Mouse (Mus musculus) neutrophil, adult 5-6 weeks (primary cell): Measurements from ENCODE around the gene Mrpl40. TPM values are rescaled to one million over a fixed set of nuclear protein-coding genes. Genes with fewer than 3 reads are reported as not detected.
"Not testable (repeated sequence)": the region's sequence is repeated elsewhere in the genome, so short reads cannot be mapped to it uniquely, and the experiment has no call there.

Source experiments
- ATAC-seq: fragments of 151-379, 151-347 bp; 2 replicates; pipeline ENCODE4 v1.8.0; 2017; ENCODE audit warnings: mild to moderate bottlenecking, moderate TSS enrichment; ENCODE audit not compliant: insufficient number of reproducible peaks, poor library complexity, low FRiP score, severe bottlenecking; ENCODE audit errors: extremely low read depth
- total RNA-seq: library from RNA; stranded (forward); fragments of 200-1000 nt; gene quantifications from 2 replicates; pipeline ENCODE4 v1.2.3, GENCODE M21; 2017

The Mrpl40 gene
- 34.1 and 42.5 TPM in 2 replicates for total RNA-seq

DNA sequence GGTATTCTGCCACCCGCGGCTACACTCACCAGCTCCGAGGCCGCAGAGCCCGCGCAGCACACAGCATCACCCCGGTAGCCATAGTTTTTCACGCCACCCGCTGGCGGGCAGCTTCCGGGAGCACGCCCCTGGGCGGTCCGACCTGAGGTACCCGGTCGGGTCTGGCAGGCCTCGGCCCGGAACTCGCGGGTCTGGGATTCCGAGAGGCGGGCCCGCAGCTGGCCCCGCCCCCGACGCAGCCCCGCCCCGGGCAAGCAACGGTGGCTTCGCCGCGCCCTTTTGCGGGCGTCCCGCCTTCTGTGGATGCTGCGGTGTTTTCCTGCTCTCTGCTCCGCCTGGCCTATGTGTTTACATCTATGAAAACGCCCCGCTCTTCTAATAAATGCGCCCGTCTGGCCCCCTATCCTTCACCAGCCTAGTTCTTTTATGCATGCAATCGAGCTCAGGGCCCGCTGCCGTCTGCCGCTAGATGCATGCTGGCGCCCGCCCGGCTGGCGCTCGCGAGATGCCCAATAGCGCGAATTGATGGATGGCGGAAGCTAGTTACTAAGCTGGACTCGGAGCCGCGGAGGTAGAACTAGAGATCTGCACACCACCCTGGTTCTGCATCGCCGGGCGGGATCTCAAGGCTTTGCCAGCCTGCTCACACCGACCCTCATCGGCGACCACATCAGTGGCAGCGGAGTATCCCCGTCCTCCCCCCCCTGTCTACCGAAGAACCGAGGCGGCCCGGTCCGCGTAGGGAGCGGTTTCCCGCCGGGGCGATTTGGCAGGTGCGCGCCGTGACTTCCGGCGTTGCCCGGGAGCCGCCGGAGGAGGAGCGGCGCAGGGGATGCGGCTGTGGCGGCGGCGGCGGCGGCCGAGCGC is at the start of gene Mrpl40, which contains the start of gene Hira:
TSS of gene Mrpl40 (minus strand) at position 421 of the 867 bp plus-strand sequence.
TSS of gene Hira (plus strand) at position 596 of the 867 bp plus-strand sequence.
- peak; percentile 83 for ATAC-seq

GRCm38 (mm10) chr16:18921771-18922170 is 45.1 kb upstream of the Mrpl40 start:
- ATAC-seq, result no peak

GRCm38 (mm10) chr16:18916064-18916463 is 39.4 kb upstream of the Mrpl40 start:
- no peak for ATAC-seq

GRCm38 (mm10) chr16:18905648-18906047 is 29.0 kb upstream of the Mrpl40 start:
- ATAC-seq, result no peak

DNA sequence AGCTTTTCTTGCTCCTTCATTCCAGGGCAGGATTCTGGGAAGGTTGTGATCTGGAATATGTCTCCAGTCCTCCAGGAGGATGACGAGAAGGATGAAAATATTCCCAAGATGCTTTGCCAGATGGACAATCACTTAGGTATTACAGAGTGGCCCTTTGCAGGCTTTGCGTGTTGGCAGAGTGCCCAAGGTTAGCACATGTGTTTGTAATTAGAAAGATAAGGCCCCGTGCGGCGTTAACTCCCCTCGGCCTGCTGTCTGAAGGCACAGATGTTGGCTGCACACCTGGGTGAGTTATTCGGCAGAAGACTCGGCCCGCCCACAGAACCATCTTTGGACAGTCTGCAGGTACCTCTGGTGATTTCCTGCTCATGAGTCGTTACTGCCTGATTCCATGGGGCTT is 19.8 kb upstream of the Mrpl40 start:
- no peak for ATAC-seq

DNA sequence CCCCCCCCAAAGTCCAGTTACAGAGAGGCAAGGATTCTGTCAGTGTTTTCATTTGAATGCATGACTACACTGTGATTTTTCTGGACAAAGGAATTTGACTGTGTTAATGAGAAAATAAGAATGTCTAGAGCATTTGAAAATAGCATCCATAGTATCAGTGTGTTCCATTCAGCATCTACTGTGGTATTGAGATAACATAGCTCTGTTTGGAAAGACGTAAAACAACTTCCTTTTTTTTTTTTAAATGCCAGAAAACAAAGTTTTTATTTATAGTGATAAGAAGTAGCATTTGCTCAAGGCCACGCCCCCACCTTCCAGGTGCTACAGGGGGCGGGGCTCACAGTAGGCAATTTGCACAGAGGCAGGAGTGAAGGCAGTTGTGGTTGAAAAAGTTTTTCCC is 18.6 kb upstream of the Mrpl40 start:
- ATAC-seq, result no peak

DNA sequence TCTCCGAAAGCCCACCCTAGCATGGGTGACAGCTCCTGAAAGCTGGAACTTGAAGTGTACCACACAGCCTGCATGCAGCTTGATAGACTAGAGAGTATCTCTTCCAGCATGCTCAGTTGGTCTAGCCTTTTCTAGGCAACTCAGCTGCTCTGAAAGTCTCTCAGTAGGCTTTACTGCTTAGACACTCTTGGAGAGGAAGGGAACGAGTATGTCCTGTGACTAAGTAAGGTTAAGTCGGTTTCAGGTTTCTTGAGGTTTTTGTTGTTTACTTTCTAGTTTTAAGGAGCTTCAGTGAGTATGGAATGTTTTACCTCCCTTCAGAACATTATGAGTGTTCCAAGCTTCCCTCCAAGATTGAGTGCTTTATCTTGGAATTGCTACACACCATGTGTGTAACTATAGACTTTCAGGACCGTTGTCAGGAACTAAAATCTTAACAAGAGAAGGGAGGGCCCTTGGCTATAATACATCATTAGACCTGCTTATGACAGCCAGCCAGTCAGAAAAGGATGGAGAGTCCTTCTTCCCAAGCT is 17.2 kb upstream of the Mrpl40 start:
- ATAC-seq, result no peak

GRCm38 (mm10) chr16:18884044-18884443 is 7.4 kb upstream of the Mrpl40 start:
- ATAC-seq, result no peak

- no peak for ATAC-seq
These were observed 1.5 kb upstream of the Mrpl40 start for GRCm38 (mm10) chr16:18878091-18878720.

- peak; percentile 23; the same call in 1 of the 2 replicates for ATAC-seq
These were observed 876 bp upstream of the Mrpl40 start for GRCm38 (mm10) chr16:18877386-18878090.

DNA sequence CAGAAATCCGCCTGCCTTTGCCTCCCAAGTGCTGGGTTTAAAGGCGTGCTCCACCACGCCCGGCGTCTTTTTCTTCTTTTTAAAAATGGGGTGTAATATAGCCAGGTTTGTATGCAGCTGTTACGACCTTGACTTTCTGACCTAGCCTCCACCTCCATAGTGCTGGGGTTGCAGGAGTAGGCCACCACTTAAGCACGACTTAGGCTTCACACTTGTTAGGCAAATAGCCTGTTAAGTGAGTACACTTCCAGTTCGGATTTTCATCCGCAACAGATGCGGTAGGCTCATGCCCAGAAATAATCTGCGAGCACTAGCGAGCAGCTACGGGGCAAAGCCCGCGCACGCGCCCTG is 596 bp downstream of the Mrpl40 start:
- ATAC-seq, result no peak

DNA sequence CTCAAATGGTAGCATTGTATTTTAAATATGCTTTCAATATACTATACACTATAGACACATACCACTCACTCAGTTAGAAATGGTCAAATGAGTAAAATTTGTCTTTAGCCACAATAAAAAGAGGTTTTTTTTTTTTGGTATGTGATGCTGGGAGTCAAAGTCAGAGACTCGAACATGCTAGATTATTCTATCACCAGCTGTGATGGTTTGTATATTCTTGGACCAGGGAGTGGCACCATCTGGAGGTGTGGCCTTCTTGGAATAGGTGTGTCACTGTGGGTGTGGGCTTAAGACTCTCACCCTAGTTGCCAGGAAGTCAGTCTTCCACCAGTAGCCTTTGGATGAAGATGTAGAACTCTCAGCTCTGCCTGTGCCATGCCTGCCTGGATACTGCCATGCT is 6.2 kb downstream of the Mrpl40 start:
- not testable (repeated sequence) for ATAC-seq

- no peak for ATAC-seq
These were observed 16.5 kb downstream of the Mrpl40 start for GRCm38 (mm10) chr16:18860186-18860585.

DNA sequence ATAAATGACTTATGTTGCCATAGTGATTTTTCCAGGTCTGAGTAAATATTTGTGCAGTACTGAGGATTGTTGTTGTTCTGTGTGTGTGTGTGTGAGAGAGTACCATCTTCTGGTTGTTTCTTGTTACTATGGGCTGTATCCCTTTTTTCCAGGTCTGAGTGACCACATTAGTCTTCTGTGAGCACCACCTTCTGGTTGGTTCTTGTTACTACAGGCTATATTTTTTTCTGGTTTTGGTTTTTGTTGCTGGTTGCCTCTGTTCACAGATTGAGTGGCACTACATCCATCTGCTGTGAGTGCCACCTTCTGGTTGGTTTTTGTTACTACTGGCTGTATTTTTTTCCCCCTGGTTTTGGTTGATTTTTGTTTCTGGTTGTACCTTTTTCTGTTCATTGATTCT is 18.1 kb downstream of the Mrpl40 start:
- peak; percentile 72; the same call in 1 of the 2 replicates for ATAC-seq

DNA sequence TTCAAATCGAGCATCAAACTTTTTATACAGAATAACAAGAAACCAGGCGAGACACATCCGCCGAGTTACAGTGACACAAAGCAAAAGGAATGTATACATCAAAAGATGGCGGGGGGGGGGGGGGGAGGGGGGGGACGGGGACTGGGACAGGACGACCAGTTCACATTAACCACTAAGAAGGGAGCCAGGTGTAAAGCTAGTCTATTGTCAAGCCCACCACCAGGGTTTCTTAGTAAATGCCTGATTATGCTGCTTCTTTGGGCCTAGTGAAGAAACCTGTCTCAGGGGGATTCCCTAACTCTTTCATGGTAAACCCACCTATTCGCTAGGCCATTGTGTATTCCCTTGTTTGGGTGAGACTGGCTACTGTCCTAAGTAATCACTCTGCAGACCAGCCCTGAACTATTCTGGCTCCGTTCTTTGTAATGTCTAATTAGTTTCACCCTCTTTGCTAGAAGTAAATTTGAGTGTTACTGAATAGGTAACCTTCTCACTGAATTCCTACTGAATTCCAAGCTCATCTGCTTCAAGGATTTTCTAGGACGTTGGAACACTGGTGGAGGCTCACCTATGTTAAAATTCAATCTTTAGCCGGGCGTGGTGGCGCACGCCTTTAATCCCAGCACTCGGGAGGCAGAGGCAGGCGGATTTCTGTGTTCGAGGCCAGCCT is 27.0 kb downstream of the Mrpl40 start:
- not testable (repeated sequence) for ATAC-seq

GRCm38 (mm10) chr16:18846301-18846820 is 30.3 kb downstream of the Mrpl40 start:
- ATAC-seq, result no peak

DNA sequence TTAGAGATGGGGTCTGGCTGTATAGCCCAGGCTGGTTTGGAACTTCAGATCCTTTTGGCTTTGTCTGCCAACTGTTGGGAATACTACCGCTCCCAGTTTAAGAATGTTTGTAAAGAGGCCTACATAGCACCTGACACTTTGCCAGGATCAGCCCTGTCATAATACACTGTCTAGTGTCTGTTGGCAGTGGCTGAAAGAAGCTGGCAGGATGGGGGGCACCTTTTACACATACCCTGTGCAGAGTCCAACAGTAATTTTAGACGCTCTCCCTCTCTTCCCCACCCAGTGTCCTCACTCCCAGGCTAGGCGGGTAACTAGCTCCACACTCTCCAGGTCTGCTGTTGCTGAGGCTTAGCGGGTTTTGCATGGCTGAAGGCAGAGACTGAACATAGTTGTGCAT is 38.3 kb downstream of the Mrpl40 start:
- no peak for ATAC-seq

GRCm38 (mm10) chr16:18836468-18837208 is 40.0 kb downstream of the Mrpl40 start, which contains the start of the genes 2510002D24Rik and Gm28539:
2510002D24Rik (plus strand) TSS chr16:18836578.
Gm28539 (plus strand) TSS chr16:18836584.
- peak; percentile 98 for ATAC-seq
